Mouse (Mus musculus): ENCODE results near the gene Cyp2c29. TPM values are rescaled to one million over a fixed set of nuclear protein-coding genes. Genes with fewer than 3 reads are reported as not detected.
"Not testable (repeated sequence)": the region's sequence is repeated elsewhere in the genome, so short reads cannot be mapped to it uniquely, and the experiment has no call there.

Cyp2c29 gene
- total RNA-seq (2021) = 1 to 10 TPM in 1 of 2 experiments, under 1 TPM in 1; 0.17 to 3.3 TPM
- 0.63 TPM in 1 of 2 replicates, not detected in the other for polyA plus RNA-seq (2012; rRNA removed)
- long read RNA-seq = 0 reads

DNA sequence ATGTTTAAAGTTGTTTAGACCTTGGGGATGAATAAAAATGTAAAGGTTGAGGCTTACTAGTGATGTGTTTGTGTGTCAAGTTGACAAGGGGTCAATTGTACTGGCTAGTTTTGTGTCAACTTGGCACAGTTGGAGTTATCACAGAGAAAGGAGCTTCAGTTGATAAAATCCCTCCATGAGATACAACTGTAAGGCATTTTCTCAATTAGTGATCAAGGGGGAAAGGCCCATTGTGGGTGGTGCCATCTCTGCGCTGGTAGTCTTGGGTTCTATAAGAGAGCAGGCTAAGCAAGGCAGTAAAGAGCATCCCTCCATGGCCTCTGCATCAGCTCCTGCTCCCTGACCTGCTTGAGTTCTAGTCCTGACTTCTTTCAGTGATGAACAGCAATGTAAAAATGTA lies at the start of gene Cyp2c29:
Gene Cyp2c29, plus strand, starts transcription at position 301 of the 400 bp plus-strand sequence.
- not testable (repeated sequence) for DNase-seq

DNA sequence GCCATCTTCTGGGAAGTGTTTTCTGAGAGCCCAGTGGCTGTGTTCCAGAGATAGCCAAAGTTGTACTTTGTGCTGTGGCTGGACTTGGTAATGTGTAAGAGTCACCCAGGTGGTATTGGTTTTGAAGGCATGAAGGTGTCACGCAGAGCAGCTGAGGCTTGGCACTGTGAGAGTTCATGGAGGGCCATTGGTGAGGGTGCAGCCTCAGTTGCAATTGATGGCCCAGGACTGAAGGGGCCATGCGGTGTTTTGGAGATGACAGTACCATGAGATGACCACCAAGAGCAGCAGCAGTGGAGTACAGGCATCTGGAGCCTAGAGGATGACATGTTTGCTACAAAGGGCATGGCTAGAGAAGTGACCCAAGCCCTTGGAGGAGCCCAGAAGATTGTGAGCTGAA lies 2.2 kb upstream of the Cyp2c29 start:
- DNase-seq = not testable (repeated sequence)

DNA sequence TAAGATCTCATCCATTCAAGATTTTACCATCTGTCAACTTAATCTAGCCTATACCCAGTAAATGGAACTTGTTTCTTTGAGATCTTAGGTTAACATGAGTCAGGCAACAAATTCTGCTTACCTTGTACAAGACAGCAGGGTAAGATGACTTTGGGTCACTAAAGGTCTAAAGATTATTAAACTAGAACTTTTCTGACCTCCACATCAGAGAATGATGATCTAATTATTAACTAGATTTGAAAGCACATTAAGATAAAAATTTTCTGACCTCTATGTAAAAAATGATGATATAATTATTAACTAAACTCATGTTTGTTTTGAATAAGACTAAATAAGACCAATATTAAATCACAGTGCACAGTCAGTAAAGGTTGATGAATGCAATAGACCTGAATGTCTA lies 13.6 kb downstream of the Cyp2c29 start:
- DNase-seq = no peak

DNA sequence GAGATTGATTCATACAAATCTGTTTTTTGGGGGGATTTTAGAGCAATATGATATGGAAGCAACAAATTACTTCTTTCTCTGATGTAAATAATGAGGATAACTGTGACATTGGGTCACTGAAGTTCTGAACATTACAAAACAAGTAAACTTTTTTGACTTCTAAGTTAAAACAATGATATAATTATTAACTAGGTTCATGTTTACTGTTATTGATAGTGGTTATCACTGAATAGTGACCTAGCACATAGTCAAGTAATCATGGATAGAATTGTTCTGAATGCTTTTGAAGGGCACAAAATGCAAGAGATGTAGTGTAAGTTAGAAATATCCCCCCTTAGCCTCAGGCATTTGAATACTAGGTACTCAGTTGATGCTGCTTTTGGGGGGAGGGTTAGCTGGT lies 16.4 kb downstream of the Cyp2c29 start:
- DNase-seq = no peak

DNA sequence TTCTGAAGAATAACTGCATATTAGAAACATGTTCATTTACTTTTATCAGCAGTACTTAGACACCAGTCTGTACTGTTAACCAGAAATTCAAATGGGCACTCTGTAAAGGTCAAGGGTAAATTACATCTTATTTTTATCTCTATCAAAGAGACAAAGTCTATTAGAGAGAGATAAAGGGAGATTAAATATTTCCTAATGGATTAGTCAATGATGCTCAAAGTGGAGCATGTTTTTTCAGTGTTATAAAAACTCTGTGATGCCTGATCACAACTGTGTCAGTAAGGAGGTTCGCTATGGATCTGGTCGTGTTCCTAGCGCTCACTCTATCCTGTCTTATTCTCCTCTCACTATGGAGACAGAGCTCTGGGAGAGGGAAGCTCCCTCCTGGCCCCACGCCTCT lies 17.6 kb downstream of the Cyp2c29 start:
- no peak for DNase-seq

DNA sequence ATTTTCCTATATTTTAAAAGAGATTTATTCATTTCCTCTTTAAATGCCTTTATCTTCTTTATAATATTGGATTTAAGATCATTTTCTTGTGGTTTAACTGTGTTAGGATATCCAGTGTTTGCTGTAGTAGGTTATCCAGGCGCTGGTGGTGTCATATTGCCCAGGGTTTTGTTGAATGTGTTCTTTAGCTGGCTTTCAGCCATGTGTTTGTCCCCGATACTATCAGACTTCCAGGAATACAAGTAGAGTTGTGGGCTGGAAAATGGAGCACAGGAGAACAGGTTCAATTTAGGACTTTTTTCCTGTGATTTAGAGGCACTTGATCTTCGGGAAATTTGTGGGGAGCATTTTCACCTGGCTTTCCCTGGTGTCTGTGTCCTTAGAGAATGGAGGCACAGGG lies 19.8 kb downstream of the Cyp2c29 start:
- DNase-seq = no peak

Other genes starting within 250 kb of the Cyp2c29 start
- not detected for gene Cyp2c65, start 208.4 kb upstream of the Cyp2c29 start, total RNA-seq (2021)
- 0.04 TPM in 1 of 2 replicates, not detected in the other for gene Cyp2c65, start 208.4 kb upstream of the Cyp2c29 start, polyA plus RNA-seq (2012; rRNA removed)
- gene Cyp2c66, start 155.5 kb upstream of the Cyp2c29 start, total RNA-seq (2021) = not detected
- gene Cyp2c66, start 155.5 kb upstream of the Cyp2c29 start, polyA plus RNA-seq (2012; rRNA removed) = not detected in 2 replicates
- under 1 TPM in 1 of 2 experiments, not detected in 1; 0.32 TPM for gene Cyp2c38, start 193.7 kb downstream of the Cyp2c29 start, total RNA-seq (2021)
- gene Cyp2c38, start 193.7 kb downstream of the Cyp2c29 start, polyA plus RNA-seq (2012; rRNA removed) = not detected in 2 replicates
- under 1 TPM in 1 of 2 experiments, not detected in 1; 0.29 TPM for gene Cyp2c39, start 241.5 kb downstream of the Cyp2c29 start, total RNA-seq (2021)
- not detected in 2 replicates for gene Cyp2c39, start 241.5 kb downstream of the Cyp2c29 start, polyA plus RNA-seq (2012; rRNA removed)